Mouse (Mus musculus): Measurements from ENCODE around the gene Arfgap2. TPM values are rescaled to one million over a fixed set of nuclear protein-coding genes. Genes with fewer than 3 reads are reported as not detected.

Gene Arfgap2
- polyA plus RNA-seq, 1 experiment from 2014 or later, result 83.0 TPM

GRCm38 (mm10) chr2:91263692-91264660 is 798 bp upstream of the Arfgap2 start:
- Histone ChIP-seq H3K27ac (replicated peaks) (peak overlapping the region; percentile 91), H3K4me1 (peaks cover 20% of the 10 kb centered on the region), H3K4me2 (replicated peaks) (peak overlapping the region; percentile 78), H3K27me3 (no peaks in the 10 kb centered on the region), H3K9me3 (replicated peaks) (no peaks in the 10 kb centered on the region), H3K4me3 (replicated peaks) (peak overlapping the region; percentile 83), H3K36me3 (peaks cover 50% of the 10 kb centered on the region), H3K9ac (peak overlapping the region; percentile 93)
- 88% methylated on average over 17 of the region's 17 CpGs for WGBS
- ATAC-seq (ENCODE audit: insufficient number of reproducible peaks, low FRiP score, low TSS enrichment, low read depth), result no peak

GRCm38 (mm10) chr2:91268042-91268441 is 3.3 kb downstream of the Arfgap2 start:
- H3K27ac ChIP-seq (replicated peaks), result no peak overlapping the region
- H3K4me1 ChIP-seq, result peaks cover 20% of the 10 kb centered on the region
- ATAC-seq (ENCODE audit: insufficient number of reproducible peaks, low FRiP score, low TSS enrichment, low read depth), result no peak
- no peak overlapping the region for H3K9ac ChIP-seq
- H3K9me3 ChIP-seq (replicated peaks), result no peaks in the 10 kb centered on the region
- 95% methylated on average over 3 of the region's 3 CpGs for WGBS
- H3K36me3 ChIP-seq, result peaks cover 67% of the 10 kb centered on the region
- H3K4me3 ChIP-seq (replicated peaks), result no peak overlapping the region
- no peaks in the 10 kb centered on the region for H3K27me3 ChIP-seq
- H3K4me2 ChIP-seq (replicated peaks), result no peak overlapping the region

GRCm38 (mm10) chr2:91268706-91269105 is 3.9 kb downstream of the Arfgap2 start:
- Histone ChIP-seq H3K9me3 (replicated peaks) (no peaks in the 10 kb centered on the region), H3K9ac (no peak overlapping the region), H3K27me3 (no peaks in the 10 kb centered on the region), H3K4me1 (peaks cover 20% of the 10 kb centered on the region), H3K4me2 (replicated peaks) (no peak overlapping the region), H3K4me3 (replicated peaks) (no peak overlapping the region), H3K36me3 (peaks cover 67% of the 10 kb centered on the region), H3K27ac (replicated peaks) (no peak overlapping the region)
- 80% methylated on average over 2 of the region's 2 CpGs for WGBS
- ATAC-seq (ENCODE audit: insufficient number of reproducible peaks, low FRiP score, low TSS enrichment, low read depth), result no peak

GRCm38 (mm10) chr2:91269687-91270133 is 4.9 kb downstream of the Arfgap2 start:
- H3K4me2 ChIP-seq (replicated peaks), result no peak overlapping the region
- ATAC-seq (ENCODE audit: insufficient number of reproducible peaks, low FRiP score, low TSS enrichment, low read depth), result no peak
- H3K27ac ChIP-seq (replicated peaks), result no peak overlapping the region
- H3K9me3 ChIP-seq (replicated peaks), result no peaks in the 10 kb centered on the region
- 90% methylated on average over 8 of the region's 8 CpGs for WGBS
- H3K4me1 ChIP-seq, result peaks cover 10% of the 10 kb centered on the region; the same call in 1 of the 2 replicates
- H3K9ac ChIP-seq, result no peak overlapping the region
- H3K4me3 ChIP-seq (replicated peaks), result no peak overlapping the region
- no peaks in the 10 kb centered on the region for H3K27me3 ChIP-seq
- H3K36me3 ChIP-seq, result peaks cover 77% of the 10 kb centered on the region

GRCm38 (mm10) chr2:91278749-91279371 is 14.1 kb downstream of the Arfgap2 start:
- no peak overlapping the region for H3K27ac ChIP-seq (replicated peaks)
- peak; percentile 40; the same call in 1 of the 2 replicates for ATAC-seq (ENCODE audit: insufficient number of reproducible peaks, low FRiP score, low TSS enrichment, low read depth)

GRCm38 (mm10) chr2:91279372-91279755 is 14.6 kb downstream of the Arfgap2 start:
- H3K4me3 ChIP-seq (replicated peaks), result no peak overlapping the region
- no peak for ATAC-seq (ENCODE audit: insufficient number of reproducible peaks, low FRiP score, low TSS enrichment, low read depth)

More at GRCm38 (mm10) chr2:91278749-91279371, 14.1 kb downstream of the Arfgap2 start:
- no peaks in the 10 kb centered on the region for H3K27me3 ChIP-seq
- no peaks in the 10 kb centered on the region for H3K9me3 ChIP-seq (replicated peaks)
- no peaks in the 10 kb centered on the region for H3K4me1 ChIP-seq
- 34% methylated on average over 10 of the region's 10 CpGs for WGBS
- H3K9ac ChIP-seq, result no peak overlapping the region
- no peak overlapping the region for H3K4me3 ChIP-seq (replicated peaks)
- H3K4me2 ChIP-seq (replicated peaks), result no peak overlapping the region
- peaks cover 46% of the 10 kb centered on the region for H3K36me3 ChIP-seq

GRCm38 (mm10) chr2:91281366-91281765 is 16.6 kb downstream of the Arfgap2 start:
- 0 out of 2 replicates have a peak, but pooled peaks cover 3% of the 10 kb centered on the region for H3K4me1 ChIP-seq
- H3K27me3 ChIP-seq, result no peaks in the 10 kb centered on the region
- peaks cover 21% of the 10 kb centered on the region for H3K36me3 ChIP-seq
- H3K4me2 ChIP-seq (replicated peaks), result no peak overlapping the region
- ATAC-seq (ENCODE audit: insufficient number of reproducible peaks, low FRiP score, low TSS enrichment, low read depth), result peak; percentile 49
- H3K4me3 ChIP-seq (replicated peaks), result no peak overlapping the region
- 39% methylated on average over 5 of the region's 5 CpGs for WGBS
- no peak overlapping the region for H3K27ac ChIP-seq (replicated peaks)
- H3K9me3 ChIP-seq (replicated peaks), result no peaks in the 10 kb centered on the region
- no peak overlapping the region for H3K9ac ChIP-seq

More at GRCm38 (mm10) chr2:91279372-91279755, 14.6 kb downstream of the Arfgap2 start:
- Histone ChIP-seq H3K27ac (replicated peaks) (no peak overlapping the region), H3K36me3 (peaks cover 41% of the 10 kb centered on the region), H3K4me2 (replicated peaks) (no peak overlapping the region), H3K4me1 (no peaks in the 10 kb centered on the region), H3K9ac (no peak overlapping the region), H3K9me3 (replicated peaks) (no peaks in the 10 kb centered on the region), H3K27me3 (no peaks in the 10 kb centered on the region)
- 63% methylated on average over 2 of the region's 2 CpGs for WGBS

- 0 out of 2 replicates have a peak, but pooled peaks cover 3% of the 10 kb centered on the region for H3K4me1 ChIP-seq
- ATAC-seq (ENCODE audit: insufficient number of reproducible peaks, low FRiP score, low TSS enrichment, low read depth), result no peak
- no peak overlapping the region for H3K9ac ChIP-seq
- H3K36me3 ChIP-seq, result no peaks in the 10 kb centered on the region
- no peaks in the 10 kb centered on the region for H3K27me3 ChIP-seq
- H3K9me3 ChIP-seq (replicated peaks), result no peaks in the 10 kb centered on the region
- no peak overlapping the region for H3K4me3 ChIP-seq (replicated peaks)
- H3K27ac ChIP-seq (replicated peaks), result no peak overlapping the region
- 71% methylated on average over 3 of the region's 3 CpGs for WGBS
- no peak overlapping the region for H3K4me2 ChIP-seq (replicated peaks)
Measured at GRCm38 (mm10) chr2:91283972-91284371, 19.2 kb downstream of the Arfgap2 start.

- Histone ChIP-seq H3K9me3 (replicated peaks) (no peaks in the 10 kb centered on the region), H3K9ac (no peak overlapping the region), H3K4me1 (0 out of 2 replicates have a peak, but pooled peaks cover 3% of the 10 kb centered on the region), H3K4me3 (replicated peaks) (no peak overlapping the region), H3K4me2 (replicated peaks) (no peak overlapping the region), H3K36me3 (no peaks in the 10 kb centered on the region), H3K27ac (replicated peaks) (no peak overlapping the region; the same call in 1 of the 2 replicates), H3K27me3 (no peaks in the 10 kb centered on the region)
- WGBS, result 60% methylated on average over 13 of the region's 13 CpGs
- ATAC-seq (ENCODE audit: insufficient number of reproducible peaks, low FRiP score, low TSS enrichment, low read depth), result no peak
Measured at GRCm38 (mm10) chr2:91284375-91285199, 19.8 kb downstream of the Arfgap2 start.

- H3K9me3 ChIP-seq (replicated peaks), result no peaks in the 10 kb centered on the region
- no peak overlapping the region for H3K4me3 ChIP-seq (replicated peaks)
- WGBS, result 15% methylated on average over 7 of the region's 7 CpGs
- H3K4me1 ChIP-seq, result peaks cover 7% of the 10 kb centered on the region
- ATAC-seq (ENCODE audit: insufficient number of reproducible peaks, low FRiP score, low TSS enrichment, low read depth), result no peak
- H3K9ac ChIP-seq, result no peak overlapping the region
- no peak overlapping the region for H3K27ac ChIP-seq (replicated peaks)
- H3K27me3 ChIP-seq, result no peaks in the 10 kb centered on the region
- no peak overlapping the region for H3K4me2 ChIP-seq (replicated peaks)
- H3K36me3 ChIP-seq, result no peaks in the 10 kb centered on the region
Measured at GRCm38 (mm10) chr2:91285885-91286505, 21.2 kb downstream of the Arfgap2 start.
